Mouse (Mus musculus) MEL (cell line): ENCODE data around the gene Olfr485.

ENCODE experiments used
- CTCF ChIP-seq, 3 experiments: IDR thresholded peaks in 2 of 3; conservative IDR thresholded peaks in 1 of 3; 2 replicates each; pipeline ENCODE4 v1.5.1; 2011 to 2012; ENCODE audit warnings: low read length in 3 of 3, low read depth in 2 of 3, mild to moderate bottlenecking in 2 of 3, improper control_type of control experiment in 1 of 3, inconsistent platforms in 1 of 3, mixed read lengths in 1 of 3, moderate library complexity in 1 of 3; ENCODE audit not compliant: control insufficient read depth in 1 of 3, insufficient read depth in 1 of 3, poor library complexity in 1 of 3, severe bottlenecking in 1 of 3
- EP300 ChIP-seq, 2 experiments: IDR thresholded peaks; 2 replicates each; pipeline ENCODE4 v1.6.1; 2011; ENCODE audit warnings: improper control_type of control experiment in 2 of 2, low read length in 2 of 2, low read depth in 1 of 2, mild to moderate bottlenecking in 1 of 2
- GATA1 ChIP-seq: IDR thresholded peaks from 2 replicates; pipeline ENCODE4 v1.6.1; 2011; ENCODE audit warnings: low read depth, low read length, improper control_type of control experiment
- JUND ChIP-seq: IDR thresholded peaks from 2 replicates; pipeline ENCODE4 v1.6.1; 2011; ENCODE audit warnings: low read depth, mild to moderate bottlenecking, improper control_type of control experiment, low read length
- MAX ChIP-seq: IDR thresholded peaks from 2 replicates; pipeline ENCODE4 v1.6.1; 2011; ENCODE audit warnings: low read length, improper control_type of control experiment
- MEF2A ChIP-seq: IDR thresholded peaks from 2 replicates; pipeline ENCODE4 v1.6.1; 2014; ENCODE audit warnings: low read depth, mild to moderate bottlenecking, inconsistent platforms, low read length, improper control_type of control experiment; ENCODE audit not compliant: poor library complexity, insufficient replicate concordance, severe bottlenecking; ENCODE audit errors: extremely low read depth
- MXI1 ChIP-seq: IDR thresholded peaks from 2 replicates; pipeline ENCODE4 v1.6.1; 2011; ENCODE audit warnings: mild to moderate bottlenecking, low read depth, low read length, improper control_type of control experiment
- POLR2A ChIP-seq, 2 experiments: IDR thresholded peaks; 2 replicates each; pipeline ENCODE4 v1.6.1; 2011 to 2012; ENCODE audit warnings: low read length in 2 of 2, mild to moderate bottlenecking in 2 of 2, control low read depth in 1 of 2, improper control_type of control experiment in 1 of 2, low read depth in 1 of 2, moderate library complexity in 1 of 2; ENCODE audit not compliant: control insufficient read depth in 1 of 2, insufficient read depth in 1 of 2, poor library complexity in 1 of 2
- RAD21 ChIP-seq: IDR thresholded peaks from 2 replicates; pipeline ENCODE4 v1.6.1; 2011; ENCODE audit warnings: mild to moderate bottlenecking, low read depth, low read length, improper control_type of control experiment
- TBP ChIP-seq: IDR thresholded peaks from 2 replicates; pipeline ENCODE4 v1.8.0; 2011; ENCODE audit warnings: low read depth, low read length, improper control_type of control experiment
- USF1 ChIP-seq: IDR thresholded peaks from 2 replicates; pipeline ENCODE4 v1.6.1; 2014; ENCODE audit warnings: low read depth, mild to moderate bottlenecking, inconsistent platforms, low read length, improper control_type of control experiment, moderate library complexity
- ZMIZ1 ChIP-seq: IDR thresholded peaks from 2 replicates; pipeline ENCODE4 v1.6.1; 2012; ENCODE audit warnings: low read depth, mild to moderate bottlenecking, inconsistent platforms, low read length, improper control_type of control experiment, moderate library complexity

GRCm38 (mm10) chr7:108159771-108160170 is at the start of gene Olfr485:
- TF ChIP-seq USF1 = no peak
- no peak for TF ChIP-seq CTCF (IDR thresholded peaks at IDR 0.05 in 2 of 3, conservative IDR thresholded peaks at IDR 0.05 in 1 of 3; ENCODE audit: control insufficient read depth in 1 of 3, insufficient read depth in 1 of 3, low read depth in 2 of 3, low read length in 3 of 3, poor library complexity in 1 of 3, severe bottlenecking in 1 of 3)
- TF ChIP-seq TBP = no peak
- TF ChIP-seq EP300 (IDR thresholded peaks at IDR 0.05; ENCODE audit: low read depth in 1 of 2, low read length in 2 of 2) = no peak
- TF ChIP-seq MXI1 = no peak
- TF ChIP-seq POLR2A (IDR thresholded peaks at IDR 0.05; ENCODE audit: control insufficient read depth in 1 of 2, insufficient read depth in 1 of 2, low read depth in 1 of 2, low read length in 2 of 2, poor library complexity in 1 of 2) = no peak
- TF ChIP-seq MEF2A = no peak
- TF ChIP-seq JUND = no peak
- TF ChIP-seq ZMIZ1 = no peak
- no peak for TF ChIP-seq MAX
- no peak for TF ChIP-seq RAD21
- no peak for TF ChIP-seq GATA1
